Mouse (Mus musculus) kidney, embryonic 14.5 days (tissue): Measurements from ENCODE around the gene Pcnx3. TPM values are rescaled to one million over a fixed set of nuclear protein-coding genes. Genes with fewer than 3 reads are reported as not detected.
A peak's percentile ranks its signal among the peaks of the same experiment; 100 is the strongest.

ENCODE experiments used
- ATAC-seq: fragments of 200-750 bp; cut with Nextera tagmentation; 2 replicates; pipeline ENCODE4 v1.8.0; 2017; ENCODE audit warnings: moderate number of reproducible peaks, mild to moderate bottlenecking, moderate TSS enrichment, moderate library complexity; ENCODE audit not compliant: low FRiP score, low TSS enrichment
- H3K27ac ChIP-seq: fragments of 300-500 bp; sonication (generic); 2 replicates; pipeline ENCODE4 v1.5.1; 2014; ENCODE audit warnings: low read depth, mild to moderate bottlenecking, low read length, moderate library complexity, mixed read lengths
- H3K27me3 ChIP-seq: fragments of 300-500 bp; sonication (generic); 2 replicates; pipeline ENCODE4 v1.6.1; 2014; ENCODE audit warnings: mild to moderate bottlenecking, low read length; ENCODE audit not compliant: control insufficient read depth, insufficient read depth
- H3K36me3 ChIP-seq: fragments of 300-500 bp; sonication (generic); 2 replicates; pipeline ENCODE4 v1.6.1; 2014; ENCODE audit warnings: low read length, mixed read lengths; ENCODE audit not compliant: control insufficient read depth, insufficient read depth
- H3K4me1 ChIP-seq: fragments of 300-500 bp; sonication (generic); 2 replicates; pipeline ENCODE4 v1.6.1; 2014; ENCODE audit warnings: low read length, mixed read lengths; ENCODE audit not compliant: control insufficient read depth, insufficient read depth
- H3K4me2 ChIP-seq: fragments of 300-500 bp; sonication (generic); replicated peaks from 2 replicates; pipeline ENCODE4 v1.6.1; 2014; ENCODE audit warnings: low read depth, mild to moderate bottlenecking, low read length
- H3K4me3 ChIP-seq: fragments of 300-500 bp; sonication (generic); 2 replicates; pipeline ENCODE4 v1.5.1; 2014; ENCODE audit warnings: mild to moderate bottlenecking, low read length
- H3K9ac ChIP-seq: fragments of 300-500 bp; sonication (generic); 2 replicates; pipeline ENCODE4 v1.6.1; 2014; ENCODE audit warnings: low read depth, mild to moderate bottlenecking, low read length, moderate library complexity
- H3K9me3 ChIP-seq: fragments of 300-500 bp; sonication (generic); 2 replicates; pipeline ENCODE4 v1.6.1; 2016; ENCODE audit warnings: low read length; ENCODE audit not compliant: control insufficient read depth
- WGBS: fragments of 180-500 bp; shearing (Covaris S2); extraction: QIAGEN DNeasy Blood & Tissue Kit; methylation state at CpG from one replicate; pipeline ENCODE4 v1.1.7; 2014; 5-methylcytosine and 5-hydroxymethylcytosine counted together
- polyA plus RNA-seq: library from polyadenylated mRNA; unstranded; fragments of >200 nt; fragmentation: Nextera tagmentation; extraction: Ambion mirVana; gene quantifications from 2 replicates; pipeline ENCODE4 v1.2.1, GENCODE M21; 2014

Gene Pcnx3
- polyA plus RNA-seq, 1 experiment from 2014 or later = 35.4 TPM

DNA sequence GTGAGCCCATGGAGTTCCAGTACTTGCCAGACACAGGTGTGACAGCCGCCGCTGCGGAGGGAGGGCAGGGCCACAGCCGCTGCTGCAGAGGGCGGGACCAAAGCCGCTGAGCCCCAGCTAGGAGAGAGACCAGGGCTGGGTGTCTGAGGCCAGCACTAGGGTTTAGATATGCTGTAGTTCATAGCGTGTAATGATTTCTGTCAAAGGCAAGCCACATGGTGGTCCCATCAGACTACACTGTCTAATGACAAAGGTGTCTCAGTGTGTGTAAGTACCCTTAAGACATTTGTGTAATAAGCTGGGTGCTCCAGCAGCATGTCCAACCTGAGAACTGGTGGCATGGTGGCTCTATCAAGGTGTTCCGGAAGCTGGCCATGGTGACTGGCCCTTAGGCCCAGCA is 47.1 kb downstream of the Pcnx3 start:
- peaks cover 6% of the 10 kb centered on the region for H3K4me1 ChIP-seq
- H3K4me3 ChIP-seq = no peak overlapping the region
- no peak overlapping the region for H3K27ac ChIP-seq
- H3K4me2 ChIP-seq = no peak overlapping the region
- H3K36me3 ChIP-seq = peaks cover 74% of the 10 kb centered on the region
- no peaks in the 10 kb centered on the region for H3K9me3 ChIP-seq
- no peak overlapping the region for H3K9ac ChIP-seq
- no peak for ATAC-seq
- H3K27me3 ChIP-seq = no peaks in the 10 kb centered on the region
- 92% methylated on average over 8 of the region's 8 CpGs for WGBS

DNA sequence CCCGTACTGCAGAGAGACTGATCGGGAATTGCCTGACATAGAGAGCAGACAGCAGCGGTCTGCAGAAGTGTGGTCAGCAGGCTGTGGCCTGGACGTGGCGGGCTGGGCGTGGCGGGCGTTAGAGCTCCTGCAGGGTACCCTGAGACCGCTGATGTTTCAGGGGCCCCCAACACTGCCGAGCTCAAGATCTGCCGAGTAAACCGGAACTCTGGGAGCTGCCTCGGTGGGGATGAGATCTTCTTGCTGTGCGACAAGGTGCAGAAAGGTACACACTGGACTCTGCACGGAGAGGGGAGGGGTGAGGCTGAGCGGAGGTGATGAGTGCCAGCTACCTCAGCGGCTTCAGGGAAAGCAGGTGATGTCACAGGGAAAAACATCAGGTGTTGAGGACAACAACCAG is 47.7 kb downstream of the Pcnx3 start:
- no peak overlapping the region for H3K9ac ChIP-seq
- 89% methylated on average over 17 of the region's 17 CpGs for WGBS
- H3K4me1 ChIP-seq = peaks cover 12% of the 10 kb centered on the region
- no peaks in the 10 kb centered on the region for H3K9me3 ChIP-seq
- peaks cover 68% of the 10 kb centered on the region for H3K36me3 ChIP-seq
- no peak overlapping the region for H3K27ac ChIP-seq
- H3K27me3 ChIP-seq = no peaks in the 10 kb centered on the region
- no peak overlapping the region for H3K4me3 ChIP-seq
- no peak for ATAC-seq
- no peak overlapping the region for H3K4me2 ChIP-seq

DNA sequence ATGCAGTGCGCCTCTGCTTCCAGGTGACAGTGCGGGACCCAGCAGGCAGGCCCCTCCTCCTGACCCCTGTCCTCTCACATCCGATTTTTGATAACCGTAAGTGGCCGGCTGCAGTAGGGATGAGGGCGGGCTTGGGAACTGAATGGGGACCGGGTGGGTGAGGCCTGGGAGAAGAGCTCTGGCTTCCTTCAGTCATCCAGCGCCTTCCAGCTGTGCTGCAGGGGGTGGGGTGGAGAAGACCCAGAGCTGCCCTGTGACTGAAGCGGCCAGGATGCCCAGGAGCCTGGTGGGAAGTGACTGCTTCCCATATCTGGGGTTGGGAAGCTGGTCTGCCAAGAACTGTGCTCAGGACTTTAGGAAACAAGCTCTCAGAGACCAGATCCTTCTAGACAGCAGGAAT is 48.4 kb downstream of the Pcnx3 start:
- 56% methylated on average over 9 of the region's 9 CpGs for WGBS
- no peaks in the 10 kb centered on the region for H3K27me3 ChIP-seq
- no peak for ATAC-seq
- H3K9ac ChIP-seq = no peak overlapping the region
- no peak overlapping the region for H3K27ac ChIP-seq
- H3K4me1 ChIP-seq = peaks cover 12% of the 10 kb centered on the region
- peaks cover 61% of the 10 kb centered on the region for H3K36me3 ChIP-seq
- no peak overlapping the region for H3K4me3 ChIP-seq
- no peak overlapping the region for H3K4me2 ChIP-seq
- H3K9me3 ChIP-seq = no peaks in the 10 kb centered on the region

DNA sequence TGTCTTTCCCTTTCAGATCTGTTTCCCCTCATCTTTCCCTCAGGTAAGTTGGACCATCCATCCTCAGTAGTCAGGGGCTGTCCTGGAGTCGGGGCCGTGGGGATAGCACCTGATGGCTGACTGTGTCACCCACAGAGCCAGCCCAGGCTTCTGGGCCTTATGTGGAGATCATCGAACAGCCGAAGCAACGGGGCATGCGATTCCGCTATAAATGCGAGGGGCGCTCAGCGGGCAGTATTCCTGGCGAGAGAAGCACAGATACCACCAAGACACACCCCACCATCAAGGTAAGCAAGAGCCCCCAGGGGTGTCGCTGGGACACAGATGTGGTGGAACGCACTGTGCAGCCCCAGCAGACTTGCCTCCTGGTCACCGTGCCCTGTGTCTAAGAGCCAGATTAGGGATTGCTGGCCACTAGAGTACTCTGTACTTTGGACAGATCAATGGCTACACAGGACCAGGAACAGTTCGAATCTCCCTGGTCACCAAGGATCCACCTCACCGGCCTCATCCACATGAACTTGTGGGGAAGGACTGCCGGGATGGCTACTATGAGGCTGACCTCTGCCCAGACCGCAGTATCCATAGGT is 50.2 kb downstream of the Pcnx3 start:
- Histone ChIP-seq H3K4me1 (peaks cover 12% of the 10 kb centered on the region), H3K9ac (peak overlapping the region; percentile 76), H3K27ac (no peak overlapping the region), H3K27me3 (no peaks in the 10 kb centered on the region), H3K4me3 (peak overlapping the region; percentile 70), H3K9me3 (no peaks in the 10 kb centered on the region), H3K36me3 (peaks cover 45% of the 10 kb centered on the region), H3K4me2 (peak overlapping the region; percentile 87)
- no peak for ATAC-seq
- WGBS = 95% methylated on average over 18 of the region's 18 CpGs

DNA sequence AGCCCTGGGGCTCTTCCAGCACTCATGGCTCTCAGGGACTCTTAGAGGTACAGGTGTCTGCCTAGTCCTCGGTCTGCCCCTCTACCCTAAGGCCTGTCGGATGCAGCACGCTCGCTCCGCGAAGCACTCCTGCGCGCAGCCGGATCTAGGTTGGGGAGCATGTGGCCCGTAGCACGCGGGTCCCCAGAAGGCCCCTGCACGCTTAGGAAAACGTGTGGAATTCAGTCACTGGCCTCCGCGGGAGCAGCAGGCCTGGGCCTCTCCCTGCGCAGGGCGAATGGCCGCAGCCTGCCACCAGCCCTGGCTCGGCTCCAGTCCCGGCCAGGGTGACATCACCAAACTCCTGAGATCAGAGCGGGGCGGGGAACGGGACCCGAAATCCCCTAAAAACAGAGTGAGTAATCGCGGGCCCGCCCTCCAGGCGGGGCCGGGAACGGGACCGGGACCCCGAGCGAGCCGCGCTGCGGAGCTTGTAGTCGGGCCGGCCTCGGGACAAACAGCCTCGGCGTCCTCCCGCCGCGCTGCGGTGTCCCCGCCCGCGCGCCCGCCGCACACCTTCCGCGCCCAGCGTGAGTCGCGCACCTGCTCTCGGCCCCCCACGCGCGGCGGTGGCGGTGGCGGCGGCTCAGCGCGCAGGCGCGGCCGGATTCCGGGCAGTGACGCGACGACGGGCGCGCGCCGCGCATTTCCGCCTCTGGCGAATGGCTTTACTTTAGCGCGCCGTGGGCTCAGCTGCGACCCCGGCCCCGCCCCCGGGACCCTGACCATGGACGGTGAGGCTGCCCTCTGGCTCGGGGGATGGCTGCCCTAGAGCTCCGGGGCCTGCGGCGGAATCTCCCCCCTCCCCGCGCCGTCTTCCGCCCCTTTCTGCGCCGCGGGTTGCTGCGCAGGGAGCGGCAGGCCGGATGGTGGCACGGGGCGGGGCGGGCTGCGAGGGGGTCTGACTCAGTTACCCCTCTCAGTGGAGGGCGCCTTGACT is 51.4 kb downstream of the Pcnx3 start, which contains the start of gene Rela:
Rela (plus strand) TSS at position 415 of the 979 bp plus-strand sequence.
- H3K9me3 ChIP-seq = no peaks in the 10 kb centered on the region
- peaks cover 34% of the 10 kb centered on the region for H3K36me3 ChIP-seq
- H3K4me3 ChIP-seq = peak within 1 kb of the TSS; percentile 70
- H3K27me3 ChIP-seq = no peaks in the 10 kb centered on the region
- peak within 1 kb of the TSS; percentile 76 for H3K9ac ChIP-seq
- H3K4me1 ChIP-seq = peaks cover 12% of the 10 kb centered on the region
- H3K27ac ChIP-seq = peak within 1 kb of the TSS; percentile 86
- peak; percentile 91 for ATAC-seq
- peak within 1 kb of the TSS; percentile 87 for H3K4me2 ChIP-seq
- WGBS = under 1% methylated on average over 104 of the region's 109 CpGs

DNA sequence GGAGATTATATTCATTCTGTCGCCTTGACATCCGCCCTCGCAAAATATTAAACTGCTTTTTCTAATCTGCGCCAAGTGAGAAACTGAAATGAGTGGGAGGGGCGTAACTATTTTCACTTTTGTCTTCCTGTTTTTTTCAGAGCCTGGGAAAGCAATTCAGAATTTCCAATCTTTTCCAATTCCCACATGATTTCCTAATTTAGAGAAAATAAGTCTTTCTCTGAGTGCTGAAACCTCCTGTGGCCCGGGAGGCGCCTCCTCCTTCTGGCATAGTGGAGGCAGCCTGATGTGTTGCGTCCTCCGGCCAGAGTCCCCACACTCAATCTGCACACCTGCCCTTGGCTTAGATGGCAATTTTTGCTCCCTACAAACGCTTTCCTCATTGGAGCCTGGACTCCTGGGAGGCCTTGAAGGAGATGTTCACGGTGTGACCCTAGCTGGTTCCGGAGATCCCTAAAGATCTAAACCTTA is 52.1 kb downstream of the Pcnx3 start:
- Histone ChIP-seq H3K4me3 (peak overlapping the region; percentile 70), H3K9me3 (no peaks in the 10 kb centered on the region), H3K4me2 (peak overlapping the region; percentile 87), H3K4me1 (peaks cover 12% of the 10 kb centered on the region), H3K36me3 (peaks cover 26% of the 10 kb centered on the region), H3K9ac (peak overlapping the region; percentile 76), H3K27me3 (no peaks in the 10 kb centered on the region), H3K27ac (peak overlapping the region; percentile 86)
- 38% methylated on average over 12 of the region's 12 CpGs for WGBS
- ATAC-seq = no peak

DNA sequence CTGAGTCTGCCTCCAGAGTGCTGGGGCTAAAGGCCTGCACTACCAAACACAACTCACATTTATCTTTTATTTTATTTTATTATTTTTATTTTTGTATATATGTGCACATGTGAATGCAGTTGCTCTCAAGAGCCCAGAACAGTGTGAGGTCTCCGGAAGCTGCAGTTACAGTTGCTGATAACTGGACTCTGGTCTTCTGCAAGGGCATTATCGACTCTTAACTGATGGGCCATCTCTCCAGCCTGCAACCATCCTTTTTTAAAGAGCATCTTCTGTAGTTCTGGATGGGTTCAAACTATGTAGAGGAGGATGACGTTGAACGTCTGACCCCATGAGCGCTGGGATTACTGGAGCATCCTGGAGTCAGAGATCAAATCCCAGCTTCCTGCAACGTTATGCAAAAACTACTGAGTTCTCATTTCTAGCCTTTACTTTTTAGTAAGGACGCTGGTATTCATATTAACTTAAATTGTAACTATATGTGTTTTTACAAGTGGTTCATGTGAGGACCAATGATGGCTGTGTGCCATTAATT is 52.6 kb downstream of the Pcnx3 start:
- ATAC-seq = no peak
- H3K4me1 ChIP-seq = peaks cover 12% of the 10 kb centered on the region
- H3K4me3 ChIP-seq = no peak overlapping the region
- 78% methylated on average over 7 of the region's 7 CpGs for WGBS
- no peaks in the 10 kb centered on the region for H3K9me3 ChIP-seq
- peaks cover 21% of the 10 kb centered on the region for H3K36me3 ChIP-seq
- H3K4me2 ChIP-seq = peak overlapping the region; percentile 87; the same call in 1 of the 2 replicates
- H3K9ac ChIP-seq = no peak overlapping the region
- H3K27ac ChIP-seq = no peak overlapping the region
- no peaks in the 10 kb centered on the region for H3K27me3 ChIP-seq

DNA sequence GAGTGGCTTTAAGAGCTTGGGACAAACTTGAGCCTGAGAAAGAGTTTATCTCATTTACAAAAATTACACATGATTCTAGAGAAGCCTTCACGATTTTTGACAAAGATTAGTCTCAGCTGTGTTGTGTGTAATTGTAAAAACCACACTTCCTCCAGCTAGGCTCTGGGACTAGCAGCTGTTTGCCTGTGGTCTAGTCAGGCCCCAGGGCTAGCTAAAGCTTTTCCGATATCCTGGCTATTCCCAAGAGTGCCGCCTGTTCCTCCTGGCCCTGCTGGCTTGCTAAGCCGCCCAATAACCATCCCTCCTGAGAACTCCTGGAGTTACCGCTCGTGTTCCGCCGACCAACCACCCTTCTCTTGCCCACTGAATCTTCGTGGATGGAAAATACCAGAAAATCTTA is 56.6 kb downstream of the Pcnx3 start:
- ATAC-seq = no peak
- Histone ChIP-seq H3K9me3 (no peaks in the 10 kb centered on the region), H3K4me1 (peaks cover 6% of the 10 kb centered on the region; the same call in 1 of the 2 replicates), H3K27ac (no peak overlapping the region), H3K4me2 (no peak overlapping the region), H3K4me3 (no peak overlapping the region), H3K9ac (no peak overlapping the region), H3K27me3 (no peaks in the 10 kb centered on the region), H3K36me3 (no peaks in the 10 kb centered on the region)
- WGBS = 78% methylated on average over 9 of the region's 9 CpGs

DNA sequence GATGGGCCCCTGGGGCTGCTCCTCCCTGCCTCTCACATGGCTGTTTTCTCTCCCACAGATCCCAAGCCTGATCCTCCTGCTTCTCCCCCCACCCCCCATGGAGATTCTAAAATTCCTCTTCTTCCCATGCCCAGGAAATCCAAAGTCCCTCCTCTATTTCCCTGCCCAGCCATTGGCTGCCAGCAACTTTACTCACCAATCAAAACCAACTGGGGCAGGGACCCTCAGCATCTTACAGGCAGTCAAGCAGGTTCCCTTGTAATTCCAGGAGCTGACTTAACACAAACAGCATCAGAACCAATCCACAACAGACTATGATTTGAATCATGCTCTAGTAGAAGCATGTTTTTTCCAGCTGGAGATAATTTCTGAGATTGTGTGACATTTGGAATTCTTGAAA is 58.8 kb downstream of the Pcnx3 start:
- ATAC-seq = no peak
- no peaks in the 10 kb centered on the region for H3K4me1 ChIP-seq
- no peaks in the 10 kb centered on the region for H3K27me3 ChIP-seq
- no peaks in the 10 kb centered on the region for H3K9me3 ChIP-seq
- no peak overlapping the region for H3K9ac ChIP-seq
- no peak overlapping the region for H3K27ac ChIP-seq
- H3K4me3 ChIP-seq = no peak overlapping the region
- no peak overlapping the region for H3K4me2 ChIP-seq
- no peaks in the 10 kb centered on the region for H3K36me3 ChIP-seq
